Mouse (Mus musculus): ENCODE data around the gene Gpr152. TPM values are rescaled to one million over a fixed set of nuclear protein-coding genes. Genes with fewer than 3 reads are reported as not detected.

Gene Gpr152
- polyA plus RNA-seq, 1 experiment = 0.01 TPM

DNA sequence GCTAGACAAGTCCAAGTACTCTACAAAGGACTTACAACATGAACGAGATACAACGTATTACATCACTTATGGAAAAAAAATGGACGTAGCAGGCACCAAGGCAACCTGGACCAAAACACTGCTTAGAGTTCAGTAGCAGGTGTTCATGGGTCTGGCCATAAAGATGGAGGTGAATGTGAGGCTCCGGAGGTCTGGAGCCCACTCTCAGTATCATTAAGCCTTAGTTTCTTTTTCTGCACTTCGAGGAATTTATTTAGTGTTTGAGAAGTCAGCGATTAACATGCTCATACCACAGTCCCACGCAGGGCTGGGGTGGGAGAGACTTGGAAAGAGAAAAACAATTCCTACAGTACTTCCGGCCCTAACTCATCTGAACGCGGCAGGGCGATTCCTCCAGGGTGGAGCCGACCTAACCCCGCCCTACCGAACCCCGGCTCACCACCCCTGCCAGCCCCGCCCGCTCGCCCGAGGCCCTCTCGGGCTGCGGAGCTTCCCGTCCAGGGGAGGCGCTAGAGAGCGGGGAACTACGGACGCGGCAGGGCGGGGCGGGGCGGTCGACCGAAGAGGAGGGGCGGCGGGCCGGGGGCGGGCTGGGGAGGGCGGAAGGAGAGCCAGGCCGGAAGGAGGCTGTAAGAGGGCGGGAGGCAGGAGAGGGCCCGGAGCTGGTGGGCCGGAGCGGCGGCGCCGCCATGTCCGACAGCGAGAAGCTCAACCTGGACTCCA is 52.1 kb downstream of the Gpr152 start, which contains the start of gene Ppp1ca:
TSS of gene Ppp1ca (plus strand) at position 538 of the 723 bp plus-strand sequence.
- peaks cover 38% of the 10 kb centered on the region for H3K36me3 ChIP-seq (ENCODE audit: control insufficient read depth)
- no peak for TF ChIP-seq TAL1 (IDR thresholded peaks at IDR 0.05; ENCODE audit: low read length)
- TF ChIP-seq GATA1 (IDR thresholded peaks at IDR 0.05; ENCODE audit: low read length) = no peak
- H3K27me3 ChIP-seq (ENCODE audit: control insufficient read depth) = no peaks in the 10 kb centered on the region
- no peaks in the 10 kb centered on the region for H3K9me3 ChIP-seq (ENCODE audit: control insufficient read depth, low read length)
- H3K4me3 ChIP-seq (replicated peaks) = peak within 1 kb of the TSS; percentile 86
- peaks cover 49% of the 10 kb centered on the region for H3K4me1 ChIP-seq (ENCODE audit: control insufficient read depth)

DNA sequence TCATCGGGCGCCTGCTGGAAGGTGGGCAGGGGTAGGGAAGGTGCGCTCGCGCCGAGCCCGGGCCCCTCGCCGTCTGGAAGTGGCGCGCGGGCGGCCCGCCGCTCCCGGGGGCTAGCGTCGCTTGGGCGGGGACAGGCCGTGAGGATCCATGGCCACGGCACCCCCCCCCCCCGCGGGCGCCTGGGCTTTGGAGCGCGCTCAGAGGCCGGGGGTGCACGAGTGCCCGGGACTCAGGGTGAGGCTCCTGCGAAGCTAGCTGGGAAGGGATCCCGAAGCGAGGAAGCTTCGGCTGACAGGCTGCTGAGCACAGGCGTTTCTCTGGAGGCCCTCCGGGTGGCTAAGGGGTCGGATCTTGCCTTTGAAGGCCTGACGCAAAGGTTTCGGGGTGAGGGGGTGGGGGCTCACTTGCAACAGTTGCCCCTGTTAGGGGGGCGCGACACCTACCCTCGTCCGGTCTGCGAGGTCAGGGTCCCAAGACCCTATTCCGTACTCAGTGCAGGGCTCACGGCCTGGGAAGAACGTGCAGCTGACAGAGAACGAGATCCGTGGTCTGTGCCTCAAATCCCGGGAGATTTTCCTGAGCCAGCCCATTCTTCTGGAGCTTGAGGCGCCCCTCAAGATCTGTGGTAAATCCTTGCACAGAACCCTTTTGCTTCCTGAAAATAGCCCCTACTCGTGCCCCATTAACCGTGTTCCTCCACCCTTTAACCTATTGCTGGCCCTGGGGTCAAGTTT is 52.8 kb downstream of the Gpr152 start:
- peaks cover 52% of the 10 kb centered on the region for H3K4me1 ChIP-seq (ENCODE audit: control insufficient read depth)
- peak overlapping the region; percentile 86 for H3K4me3 ChIP-seq (replicated peaks)
- H3K27me3 ChIP-seq (ENCODE audit: control insufficient read depth) = no peaks in the 10 kb centered on the region
- no peaks in the 10 kb centered on the region for H3K9me3 ChIP-seq (ENCODE audit: control insufficient read depth, low read length)
- peaks cover 45% of the 10 kb centered on the region for H3K36me3 ChIP-seq (ENCODE audit: control insufficient read depth)
- TF ChIP-seq GATA1 (IDR thresholded peaks at IDR 0.05; ENCODE audit: low read length) (no peak), TAL1 (IDR thresholded peaks at IDR 0.05; ENCODE audit: low read length) (no peak)

- Histone ChIP-seq H3K9me3 (ENCODE audit: control insufficient read depth, low read length) (no peaks in the 10 kb centered on the region), H3K4me1 (ENCODE audit: control insufficient read depth) (peaks cover 53% of the 10 kb centered on the region), H3K36me3 (ENCODE audit: control insufficient read depth) (peaks cover 52% of the 10 kb centered on the region), H3K27me3 (ENCODE audit: control insufficient read depth) (no peaks in the 10 kb centered on the region), H3K4me3 (replicated peaks) (peak overlapping the region; percentile 86)
- TF ChIP-seq TAL1 (IDR thresholded peaks at IDR 0.05; ENCODE audit: low read length) = no peak
- no peak for TF ChIP-seq GATA1 (IDR thresholded peaks at IDR 0.05; ENCODE audit: low read length)
Observed at GRCm38 (mm10) chr19:4193129-4193528, 53.5 kb downstream of the Gpr152 start.

- Histone ChIP-seq H3K4me3 (replicated peaks) (no peak overlapping the region), H3K4me1 (ENCODE audit: control insufficient read depth) (peaks cover 58% of the 10 kb centered on the region), H3K36me3 (ENCODE audit: control insufficient read depth) (peaks cover 63% of the 10 kb centered on the region), H3K27me3 (ENCODE audit: control insufficient read depth) (no peaks in the 10 kb centered on the region), H3K9me3 (ENCODE audit: control insufficient read depth, low read length) (no peaks in the 10 kb centered on the region)
- no peak for TF ChIP-seq GATA1 (IDR thresholded peaks at IDR 0.05; ENCODE audit: low read length)
- no peak for TF ChIP-seq TAL1 (IDR thresholded peaks at IDR 0.05; ENCODE audit: low read length)
Observed at GRCm38 (mm10) chr19:4194021-4194724, 54.6 kb downstream of the Gpr152 start.

DNA sequence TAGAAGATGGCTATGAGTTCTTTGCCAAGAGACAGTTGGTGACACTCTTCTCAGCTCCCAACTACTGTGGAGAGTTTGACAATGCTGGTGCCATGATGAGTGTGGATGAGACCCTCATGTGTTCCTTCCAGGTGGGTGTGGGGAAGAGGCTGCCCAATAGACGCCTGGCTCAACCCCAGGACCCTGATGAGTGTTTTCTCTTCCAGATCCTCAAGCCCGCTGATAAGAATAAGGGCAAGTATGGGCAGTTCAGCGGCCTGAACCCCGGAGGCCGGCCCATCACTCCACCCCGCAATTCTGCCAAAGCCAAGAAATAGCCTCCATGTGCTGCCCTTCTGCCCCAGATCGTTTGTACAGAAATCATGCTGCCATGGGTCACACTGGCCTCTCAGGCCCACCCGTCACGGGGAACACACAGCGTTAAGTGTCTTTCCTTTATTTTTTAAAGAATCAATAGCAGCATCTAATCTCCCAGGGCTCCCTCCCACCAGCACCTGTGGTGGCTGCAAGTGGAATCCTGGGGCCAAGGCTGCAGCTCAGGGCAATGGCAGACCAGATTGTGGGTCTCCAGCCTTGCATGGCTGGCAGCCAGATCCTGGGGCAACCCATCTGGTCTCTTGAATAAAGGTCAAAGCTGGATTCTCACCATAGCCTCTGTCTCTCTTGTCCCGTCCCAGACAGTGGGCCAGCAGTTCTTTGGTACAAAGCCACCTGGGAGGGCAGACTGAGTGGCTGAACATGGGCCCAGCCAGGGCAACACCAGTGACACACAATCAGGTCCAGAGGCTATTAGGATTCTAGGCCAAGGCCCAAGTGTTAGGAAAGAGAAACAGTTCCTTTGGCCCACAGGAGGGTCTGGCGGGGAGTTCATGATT is 55.4 kb downstream of the Gpr152 start:
- Histone ChIP-seq H3K9me3 (ENCODE audit: control insufficient read depth, low read length) (no peaks in the 10 kb centered on the region), H3K4me3 (replicated peaks) (no peak overlapping the region), H3K36me3 (ENCODE audit: control insufficient read depth) (peaks cover 71% of the 10 kb centered on the region), H3K27me3 (ENCODE audit: control insufficient read depth) (no peaks in the 10 kb centered on the region), H3K4me1 (ENCODE audit: control insufficient read depth) (peaks cover 67% of the 10 kb centered on the region)
- TF ChIP-seq TAL1 (IDR thresholded peaks at IDR 0.05; ENCODE audit: low read length) (no peak), GATA1 (IDR thresholded peaks at IDR 0.05; ENCODE audit: low read length) (no peak)

Other genes with a start within 250 kb of the Gpr152 start
- 0.96 and 1.2 TPM in 2 replicates for gene Tcirg1, start 232.7 kb upstream of the Gpr152 start, polyA plus RNA-seq (2012)
- gene Ndufs8, start 227.0 kb upstream of the Gpr152 start, polyA plus RNA-seq (2012) = 6.4 and 20.4 TPM in 2 replicates
- not detected in 2 replicates for gene Aldh3b1, start 210.0 kb upstream of the Gpr152 start, polyA plus RNA-seq (2012)
- gene Unc93b1, start 204.6 kb upstream of the Gpr152 start, polyA plus RNA-seq (2012) = 0.65 and 0.77 TPM in 2 replicates
- gene Aldh3b3, start 181.1 kb upstream of the Gpr152 start, polyA plus RNA-seq (2012) = 0.01 TPM in 1 of 2 replicates, not detected in the other
- gene Aldh3b2, start 167.5 kb upstream of the Gpr152 start, polyA plus RNA-seq (2012) = 0.11 and 0.20 TPM in 2 replicates
- 0.10 TPM in 1 of 2 replicates, not detected in the other for gene Acy3, start 153.2 kb upstream of the Gpr152 start, polyA plus RNA-seq (2012)
- not detected in 2 replicates for gene Tbx10, start 147.0 kb upstream of the Gpr152 start, polyA plus RNA-seq (2012)
- gene Nudt8, start 139.2 kb upstream of the Gpr152 start, polyA plus RNA-seq (2012) = 0.45 and 0.73 TPM in 2 replicates
- 0.05 TPM in 2 replicates for gene Gm49405, start 139.2 kb upstream of the Gpr152 start, polyA plus RNA-seq (2012)
- 0.06 and 0.07 TPM in 2 replicates for gene Doc2g, start 136.5 kb upstream of the Gpr152 start, polyA plus RNA-seq (2012)
- gene Ndufv1, start 127.0 kb upstream of the Gpr152 start, polyA plus RNA-seq (2012) = 47.7 and 49.2 TPM in 2 replicates
- 14.9 and 28.9 TPM in 2 replicates for gene Gstp1, start 101.8 kb upstream of the Gpr152 start, polyA plus RNA-seq (2012)
- not detected in 2 replicates for gene Gstp2, start 93.8 kb upstream of the Gpr152 start, polyA plus RNA-seq (2012)
- gene Gstp3, start 80.2 kb upstream of the Gpr152 start, polyA plus RNA-seq (2012) = 1.3 TPM in 2 replicates
- gene Cabp2, start 58.2 kb upstream of the Gpr152 start, polyA plus RNA-seq (2012) = not detected in 2 replicates
- 11.2 and 12.1 TPM in 2 replicates for gene Cdk2ap2, start 42.6 kb upstream of the Gpr152 start, polyA plus RNA-seq (2012)
- 0.66 and 0.94 TPM in 2 replicates for gene Pitpnm1, start 39.8 kb upstream of the Gpr152 start, polyA plus RNA-seq (2012)
- gene Aip, start 13.9 kb upstream of the Gpr152 start, polyA plus RNA-seq (2012) = 23.9 and 25.1 TPM in 2 replicates
- gene Cabp4, start 4.2 kb downstream of the Gpr152 start, polyA plus RNA-seq (2012) = 0.05 TPM in 2 replicates
- 6.2 and 7.5 TPM in 2 replicates for gene Coro1b, start 8.8 kb downstream of the Gpr152 start, polyA plus RNA-seq (2012)
- 5.6 and 7.7 TPM in 2 replicates for gene Ptprcap, start 13.8 kb downstream of the Gpr152 start, polyA plus RNA-seq (2012)
- 24.5 and 32.5 TPM in 2 replicates for gene Rps6kb2, start 23.6 kb downstream of the Gpr152 start, polyA plus RNA-seq (2012)
- not detected in 2 replicates for gene Carns1, start 35.7 kb downstream of the Gpr152 start, polyA plus RNA-seq (2012)
- gene Tbc1d10c, start 51.5 kb downstream of the Gpr152 start, polyA plus RNA-seq (2012) = 0.18 and 0.22 TPM in 2 replicates
- gene Ppp1ca, start 52.3 kb downstream of the Gpr152 start, polyA plus RNA-seq (2012) = 42.7 and 52.0 TPM in 2 replicates
- 2.6 and 3.9 TPM in 2 replicates for gene Rad9a, start 61.9 kb downstream of the Gpr152 start, polyA plus RNA-seq (2012)
- gene Clcf1, start 74.5 kb downstream of the Gpr152 start, polyA plus RNA-seq (2012) = not detected in 2 replicates
- gene AC109138.7, start 74.6 kb downstream of the Gpr152 start, polyA plus RNA-seq (2012) = 0.22 TPM in 1 of 2 replicates, not detected in the other
- 0.49 and 0.74 TPM in 2 replicates for gene Pold4, start 92.1 kb downstream of the Gpr152 start, polyA plus RNA-seq (2012)
- 0.19 and 0.24 TPM in 2 replicates for gene Ssh3, start 129.4 kb downstream of the Gpr152 start, polyA plus RNA-seq (2012)
- 0.22 and 0.38 TPM in 2 replicates for gene Ankrd13d, start 143.3 kb downstream of the Gpr152 start, polyA plus RNA-seq (2012)
- gene Grk2, start 166.4 kb downstream of the Gpr152 start, polyA plus RNA-seq (2012) = 20.9 and 22.2 TPM in 2 replicates